Mouse (Mus musculus) hindbrain, embryonic 13.5 days (tissue): ENCODE data around the gene Fam185a. TPM values are rescaled to one million over a fixed set of nuclear protein-coding genes. Genes with fewer than 3 reads are reported as not detected.
A peak's percentile ranks its signal among the peaks of the same experiment; 100 is the strongest.

Source experiments
- ATAC-seq: fragments of 200-750 bp; cut with Nextera tagmentation; 2 replicates; pipeline ENCODE4 v1.8.0; 2017; ENCODE audit warnings: moderate TSS enrichment; ENCODE audit not compliant: low FRiP score
- H3K27ac ChIP-seq: fragments of 300-500 bp; sonication (generic); 2 replicates; pipeline ENCODE4 v1.5.1; 2015; ENCODE audit warnings: inconsistent platforms, mild to moderate bottlenecking, moderate library complexity
- H3K27me3 ChIP-seq: fragments of 300-500 bp; sonication (generic); 2 replicates; pipeline ENCODE4 v1.6.1; 2015; ENCODE audit warnings: mild to moderate bottlenecking, inconsistent platforms
- H3K36me3 ChIP-seq: fragments of 300-500 bp; sonication (generic); 2 replicates; pipeline ENCODE4 v1.6.1; 2015; ENCODE audit warnings: mild to moderate bottlenecking, inconsistent platforms
- H3K4me1 ChIP-seq: fragments of 300-500 bp; sonication (generic); replicated peaks from 2 replicates; pipeline ENCODE4 v1.6.1; 2015; ENCODE audit warnings: inconsistent platforms
- H3K4me2 ChIP-seq: fragments of 300-500 bp; sonication (generic); 2 replicates; pipeline ENCODE4 v1.6.1; 2015; ENCODE audit warnings: inconsistent platforms, mild to moderate bottlenecking, moderate library complexity
- H3K4me3 ChIP-seq: fragments of 300-500 bp; sonication (generic); 2 replicates; pipeline ENCODE4 v1.5.1; 2015; ENCODE audit warnings: mild to moderate bottlenecking, inconsistent platforms
- H3K9ac ChIP-seq: fragments of 300-500 bp; sonication (generic); 2 replicates; pipeline ENCODE4 v1.6.1; 2015; ENCODE audit warnings: mild to moderate bottlenecking, inconsistent platforms
- H3K9me3 ChIP-seq: fragments of 300-500 bp; sonication (generic); 2 replicates; pipeline ENCODE4 v1.6.1; 2016; ENCODE audit warnings: inconsistent platforms
- WGBS: fragments of 180-500 bp; shearing (Covaris S2); methylation state at CpG from one replicate; pipeline ENCODE4 v1.1.7; 2015; 5-methylcytosine and 5-hydroxymethylcytosine counted together
- polyA plus RNA-seq: library from polyadenylated mRNA; unstranded; fragments of >200 nt; fragmentation: Nextera tagmentation; extraction: Ambion mirVana; gene quantifications from 2 replicates; pipeline ENCODE4 v1.2.1, GENCODE M21; 2015

The Fam185a gene
- polyA plus RNA-seq, 1 experiment from 2014 or later: 6.2 TPM

GRCm38 (mm10) chr5:21500133-21500532 lies 75.4 kb downstream of the Fam185a start:
- Histone ChIP-seq H3K27ac (no peak overlapping the region), H3K4me2 (no peak overlapping the region), H3K9me3 (no peaks in the 10 kb centered on the region), H3K27me3 (no peaks in the 10 kb centered on the region), H3K36me3 (no peaks in the 10 kb centered on the region), H3K4me3 (no peak overlapping the region), H3K4me1 (no peaks in the 10 kb centered on the region), H3K9ac (no peak overlapping the region)
- no peak for ATAC-seq
- 80% methylated on average over 10 of the region's 10 CpGs for WGBS

GRCm38 (mm10) chr5:21500941-21501340 lies 76.2 kb downstream of the Fam185a start:
- Histone ChIP-seq H3K27ac (no peak overlapping the region), H3K9ac (no peak overlapping the region), H3K36me3 (no peaks in the 10 kb centered on the region), H3K27me3 (no peaks in the 10 kb centered on the region), H3K4me2 (no peak overlapping the region), H3K4me1 (no peaks in the 10 kb centered on the region), H3K9me3 (no peaks in the 10 kb centered on the region), H3K4me3 (no peak overlapping the region)
- WGBS: 89% methylated on average over 2 of the region's 2 CpGs
- ATAC-seq: no peak

- Histone ChIP-seq H3K4me1 (no peaks in the 10 kb centered on the region), H3K36me3 (no peaks in the 10 kb centered on the region), H3K27ac (no peak overlapping the region), H3K9ac (no peak overlapping the region), H3K27me3 (no peaks in the 10 kb centered on the region), H3K9me3 (no peaks in the 10 kb centered on the region), H3K4me3 (no peak overlapping the region), H3K4me2 (no peak overlapping the region)
- WGBS: 88% methylated on average over 13 of the region's 13 CpGs
- ATAC-seq: no peak
These were observed 78.3 kb downstream of the Fam185a start for GRCm38 (mm10) chr5:21502936-21503610.

GRCm38 (mm10) chr5:21505159-21505558 lies 80.4 kb downstream of the Fam185a start:
- Histone ChIP-seq H3K4me1 (no peaks in the 10 kb centered on the region), H3K4me2 (no peak overlapping the region), H3K27me3 (no peaks in the 10 kb centered on the region), H3K4me3 (no peak overlapping the region), H3K9ac (no peak overlapping the region), H3K9me3 (no peaks in the 10 kb centered on the region), H3K36me3 (no peaks in the 10 kb centered on the region), H3K27ac (no peak overlapping the region)
- 85% methylated on average over 8 of the region's 8 CpGs for WGBS
- no peak for ATAC-seq

GRCm38 (mm10) chr5:21506887-21507286 lies 82.1 kb downstream of the Fam185a start:
- no peak overlapping the region for H3K9ac ChIP-seq
- no peaks in the 10 kb centered on the region for H3K4me1 ChIP-seq
- H3K4me2 ChIP-seq: no peak overlapping the region
- H3K36me3 ChIP-seq: no peaks in the 10 kb centered on the region
- H3K27me3 ChIP-seq: no peaks in the 10 kb centered on the region
- no peak for ATAC-seq
- no peak overlapping the region for H3K27ac ChIP-seq
- no peaks in the 10 kb centered on the region for H3K9me3 ChIP-seq
- no peak overlapping the region for H3K4me3 ChIP-seq
- 85% methylated on average over 1 of the region's 1 CpGs for WGBS

- Histone ChIP-seq H3K27ac (no peak overlapping the region), H3K4me1 (no peaks in the 10 kb centered on the region), H3K4me2 (no peak overlapping the region), H3K4me3 (no peak overlapping the region), H3K27me3 (no peaks in the 10 kb centered on the region), H3K36me3 (no peaks in the 10 kb centered on the region), H3K9me3 (no peaks in the 10 kb centered on the region), H3K9ac (no peak overlapping the region)
- ATAC-seq: no peak
- 75% methylated on average over 4 of the region's 4 CpGs for WGBS
These were observed 85.0 kb downstream of the Fam185a start for GRCm38 (mm10) chr5:21509801-21510200.

GRCm38 (mm10) chr5:21513363-21513762 lies 88.6 kb downstream of the Fam185a start:
- Histone ChIP-seq H3K27me3 (no peaks in the 10 kb centered on the region), H3K9ac (no peak overlapping the region), H3K36me3 (no peaks in the 10 kb centered on the region), H3K27ac (no peak overlapping the region), H3K4me1 (no peaks in the 10 kb centered on the region), H3K4me3 (no peak overlapping the region), H3K9me3 (no peaks in the 10 kb centered on the region), H3K4me2 (no peak overlapping the region)
- 71% methylated on average over 10 of the region's 10 CpGs for WGBS
- ATAC-seq: no peak

- Histone ChIP-seq H3K4me3 (no peak overlapping the region), H3K27ac (no peak overlapping the region), H3K9ac (no peak overlapping the region), H3K27me3 (no peaks in the 10 kb centered on the region), H3K4me1 (no peaks in the 10 kb centered on the region), H3K36me3 (no peaks in the 10 kb centered on the region), H3K9me3 (no peaks in the 10 kb centered on the region), H3K4me2 (no peak overlapping the region)
- ATAC-seq: no peak
- WGBS: 96% methylated on average over 2 of the region's 2 CpGs
These were observed 92.8 kb downstream of the Fam185a start for GRCm38 (mm10) chr5:21517562-21517961.

- H3K9me3 ChIP-seq: no peaks in the 10 kb centered on the region
- no peak for ATAC-seq
- WGBS: 65% methylated on average over 4 of the region's 4 CpGs
- H3K9ac ChIP-seq: no peak overlapping the region
- no peaks in the 10 kb centered on the region for H3K4me1 ChIP-seq
- H3K27ac ChIP-seq: no peak overlapping the region
- H3K36me3 ChIP-seq: no peaks in the 10 kb centered on the region
- no peak overlapping the region for H3K4me2 ChIP-seq
- H3K27me3 ChIP-seq: no peaks in the 10 kb centered on the region
- H3K4me3 ChIP-seq: no peak overlapping the region
These were observed 93.4 kb downstream of the Fam185a start for GRCm38 (mm10) chr5:21518207-21518606.

- Histone ChIP-seq H3K4me3 (no peak overlapping the region), H3K4me1 (no peaks in the 10 kb centered on the region), H3K9me3 (no peaks in the 10 kb centered on the region), H3K27me3 (no peaks in the 10 kb centered on the region), H3K36me3 (no peaks in the 10 kb centered on the region), H3K9ac (no peak overlapping the region), H3K27ac (no peak overlapping the region), H3K4me2 (no peak overlapping the region)
- WGBS: 81% methylated on average over 3 of the region's 3 CpGs
- no peak for ATAC-seq
These were observed 94.4 kb downstream of the Fam185a start for GRCm38 (mm10) chr5:21519166-21519565.

GRCm38 (mm10) chr5:21526835-21527485 lies 102.2 kb downstream of the Fam185a start:
- H3K9ac ChIP-seq: no peak overlapping the region
- H3K27ac ChIP-seq: no peak overlapping the region
- no peak overlapping the region for H3K4me3 ChIP-seq
- H3K27me3 ChIP-seq: no peaks in the 10 kb centered on the region
- peaks cover 13% of the 10 kb centered on the region; the same call in 1 of the 2 replicates for H3K4me1 ChIP-seq
- no peak overlapping the region for H3K4me2 ChIP-seq
- no peaks in the 10 kb centered on the region for H3K36me3 ChIP-seq
- WGBS: 14% methylated on average over 11 of the region's 11 CpGs
- no peaks in the 10 kb centered on the region for H3K9me3 ChIP-seq
- ATAC-seq: peak; percentile 68

GRCm38 (mm10) chr5:21527488-21527911 lies 102.7 kb downstream of the Fam185a start:
- Histone ChIP-seq H3K27ac (no peak overlapping the region), H3K27me3 (no peaks in the 10 kb centered on the region), H3K9me3 (no peaks in the 10 kb centered on the region), H3K4me2 (no peak overlapping the region), H3K4me1 (peaks cover 13% of the 10 kb centered on the region; the same call in 1 of the 2 replicates), H3K4me3 (no peak overlapping the region), H3K9ac (no peak overlapping the region), H3K36me3 (no peaks in the 10 kb centered on the region)
- no peak for ATAC-seq
- 41% methylated on average over 4 of the region's 4 CpGs for WGBS
